ENCODE assay signal across 7 mouse cellular contexts in the genomic region with DNA sequence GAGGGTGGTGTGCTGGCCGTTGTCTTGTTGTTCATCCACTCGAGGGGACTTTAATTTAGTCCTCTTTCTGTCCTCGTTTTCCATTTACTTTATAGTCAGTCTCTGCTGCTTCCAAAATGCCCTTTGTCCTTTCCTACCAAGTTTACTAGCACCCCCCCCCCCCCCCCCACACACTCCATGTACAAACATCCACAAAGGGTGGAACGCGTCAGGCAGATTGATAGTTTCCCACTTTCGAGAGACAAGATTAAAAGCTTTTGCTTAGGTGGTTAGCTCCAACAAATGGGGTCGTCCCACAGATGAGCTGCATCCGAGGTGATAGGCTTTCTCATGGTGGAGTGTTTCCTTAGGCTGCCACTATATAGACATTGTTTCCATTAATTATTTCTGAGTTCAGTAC. TPM values are rescaled to one million over a fixed set of nuclear protein-coding genes. Genes with fewer than 3 reads are reported as not detected.
A peak's percentile ranks its signal among the peaks of the same experiment; 100 is the strongest.
DNase-seq lines count a peak whose midpoint lies in the region; ATAC-seq and TF ChIP-seq lines count a peak whose summit lies in the region.

No protein-coding gene starts in this region.

- H3K9me3 ChIP-seq in neural tube, embryonic 11.5 days (ENCODE audit: control insufficient read depth, low read length), result no peaks in the 10 kb centered on the region
- no peaks in the 10 kb centered on the region for H3K9me3 ChIP-seq in embryonic facial prominence, embryonic 14.5 days (ENCODE audit: control insufficient read depth, low read length)
- no peaks in the 10 kb centered on the region for H3K9me3 ChIP-seq in limb, embryonic 14.5 days (ENCODE audit: control insufficient read depth, low read length)
- no peaks in the 10 kb centered on the region for H3K9me3 ChIP-seq in stomach, embryonic 15.5 days

- H3K36me3 ChIP-seq in neural tube, embryonic 11.5 days (ENCODE audit: control insufficient read depth, insufficient read depth, low read length), result no peaks in the 10 kb centered on the region; the same call in 1 of the 2 replicates
- H3K36me3 ChIP-seq in embryonic facial prominence, embryonic 14.5 days (ENCODE audit: control insufficient read depth, insufficient read depth, low read length), result peaks cover 28% of the 10 kb centered on the region
- H3K36me3 ChIP-seq in limb, embryonic 14.5 days (ENCODE audit: control insufficient read depth, insufficient read depth, low read length), result peaks cover 23% of the 10 kb centered on the region
- no peaks in the 10 kb centered on the region for H3K36me3 ChIP-seq in stomach, embryonic 15.5 days

- 0% methylated on average over 8 of the region's 8 CpGs for WGBS in neural tube, embryonic 11.5 days
- WGBS in embryonic facial prominence, embryonic 14.5 days, result under 1% methylated on average over 8 of the region's 8 CpGs
- WGBS in limb, embryonic 14.5 days, result under 1% methylated on average over 8 of the region's 8 CpGs
- WGBS in stomach, embryonic 15.5 days, result under 1% methylated on average over 8 of the region's 8 CpGs

- DNase-seq in neural tube, embryonic 11.5 days (ENCODE audit: low spot score), result no peak
- DNase-seq in neural tube, embryonic 10.5 days (ENCODE audit: extremely low spot score, low spot score), result no peak
- peak; percentile 13 for DNase-seq in embryonic facial prominence, embryonic 14.5 days (ENCODE audit: low spot score)
- DNase-seq in limb, embryonic 14.5 days (ENCODE audit: low spot score), result no peak
- DNase-seq in layer of hippocampus, postnatal 25 days (ENCODE audit: extremely low spot score in 1 of 2, low spot score in 1 of 2), result no peak
- no peak for DNase-seq in lung, postnatal 10 days

- H3K9ac ChIP-seq in neural tube, embryonic 11.5 days (ENCODE audit: low read length), result peak overlapping the region; percentile 98
- H3K9ac ChIP-seq in embryonic facial prominence, embryonic 14.5 days (ENCODE audit: low read depth, low read length), result peak overlapping the region; percentile 97
- H3K9ac ChIP-seq in limb, embryonic 14.5 days (ENCODE audit: low read depth, low read length, severe bottlenecking), result peak overlapping the region; percentile 99
- H3K9ac ChIP-seq in stomach, embryonic 15.5 days, result peak overlapping the region; percentile 97; the same call in 1 of the 2 replicates

- H3K4me3 ChIP-seq in neural tube, embryonic 11.5 days (ENCODE audit: low read depth, low read length), result peak overlapping the region; percentile 96
- H3K4me3 ChIP-seq in embryonic facial prominence, embryonic 14.5 days (ENCODE audit: low read depth, low read length), result peak overlapping the region; percentile 90
- H3K4me3 ChIP-seq in limb, embryonic 14.5 days (replicated peaks; ENCODE audit: low read length), result peak overlapping the region; percentile 96
- peak overlapping the region; percentile 93 for H3K4me3 ChIP-seq in stomach, embryonic 15.5 days (replicated peaks)

- no peak for TF ChIP-seq POLR2A in limb, embryonic 14.5 days (IDR thresholded peaks at IDR 0.05; ENCODE audit: borderline replicate concordance, extremely low read depth, insufficient read depth, insufficient read length)

- H3K4me1 ChIP-seq in neural tube, embryonic 11.5 days (ENCODE audit: control insufficient read depth, insufficient read depth, low read length), result no peaks in the 10 kb centered on the region
- H3K4me1 ChIP-seq in embryonic facial prominence, embryonic 14.5 days (ENCODE audit: control insufficient read depth, insufficient read depth, low read length), result peaks cover 5% of the 10 kb centered on the region; the same call in 1 of the 2 replicates
- peaks cover 4% of the 10 kb centered on the region for H3K4me1 ChIP-seq in limb, embryonic 14.5 days (ENCODE audit: control insufficient read depth, insufficient read depth, low read length)
- no peaks in the 10 kb centered on the region for H3K4me1 ChIP-seq in stomach, embryonic 15.5 days

- H3K4me2 ChIP-seq in neural tube, embryonic 11.5 days (ENCODE audit: low read depth), result peak overlapping the region; percentile 54
- H3K4me2 ChIP-seq in embryonic facial prominence, embryonic 14.5 days (ENCODE audit: low read depth, low read length), result peak overlapping the region; percentile 75
- H3K4me2 ChIP-seq in limb, embryonic 14.5 days (replicated peaks; ENCODE audit: low read depth, low read length, severe bottlenecking), result peak overlapping the region; percentile 60
- H3K4me2 ChIP-seq in stomach, embryonic 15.5 days, result peak overlapping the region; percentile 75

- H3K27me3 ChIP-seq in neural tube, embryonic 11.5 days (ENCODE audit: control insufficient read depth, insufficient read depth, low read length), result no peaks in the 10 kb centered on the region
- no peaks in the 10 kb centered on the region for H3K27me3 ChIP-seq in embryonic facial prominence, embryonic 14.5 days (replicated peaks; ENCODE audit: control insufficient read depth, insufficient read depth, low read length)
- H3K27me3 ChIP-seq in limb, embryonic 14.5 days (ENCODE audit: control insufficient read depth, insufficient read depth, low read length), result no peaks in the 10 kb centered on the region
- no peaks in the 10 kb centered on the region for H3K27me3 ChIP-seq in stomach, embryonic 15.5 days (replicated peaks)

- ATAC-seq in neural tube, embryonic 11.5 days (ENCODE audit: insufficient read depth, low FRiP score, low TSS enrichment), result no peak
- no peak for ATAC-seq in embryonic facial prominence, embryonic 14.5 days (ENCODE audit: low read depth)
- ATAC-seq in limb, embryonic 14.5 days (ENCODE audit: low FRiP score, low read depth), result no peak
- ATAC-seq in stomach, embryonic 15.5 days (ENCODE audit: insufficient read depth, low FRiP score, low read depth), result no peak

- peak overlapping the region; percentile 99 for H3K27ac ChIP-seq in neural tube, embryonic 11.5 days (ENCODE audit: low read depth, low read length)
- H3K27ac ChIP-seq in embryonic facial prominence, embryonic 14.5 days (replicated peaks; ENCODE audit: low read depth, low read length), result peak overlapping the region; percentile 98; the same call in 1 of the 2 replicates
- H3K27ac ChIP-seq in limb, embryonic 14.5 days (replicated peaks; ENCODE audit: low read depth, low read length), result peak overlapping the region; percentile 99
- H3K27ac ChIP-seq in stomach, embryonic 15.5 days, result peak overlapping the region; percentile 98

RNA-seq across cellular contexts. Expression of a gene that starts 1.3 kb away (rescaled TPM):
- 99.5 and 100.0 TPM in 2 replicates for polyA plus RNA-seq in neural tube, embryonic 11.5 days (2014; fragmentation: Nextera tagmentation; extraction: Ambion mirVana)
- 83.7 and 90.7 TPM in 2 replicates for polyA plus RNA-seq in embryonic facial prominence, embryonic 14.5 days (2014; fragmentation: Nextera tagmentation; extraction: Ambion mirVana)
- 110 and 182 TPM in 2 replicates for polyA plus RNA-seq in limb, embryonic 14.5 days (2012; rRNA removed)
- 96.6 and 108 TPM in 2 replicates for polyA plus RNA-seq in limb, embryonic 14.5 days (2014; fragmentation: Nextera tagmentation; extraction: Ambion mirVana)
- polyA plus RNA-seq in stomach, embryonic 15.5 days (2015; fragmentation: Nextera tagmentation; extraction: Ambion mirVana), result 67.0 and 68.6 TPM in 2 replicates
- 10 to 100 TPM; 76.4 to 77.5 TPM for total RNA-seq in layer of hippocampus, postnatal 25 days (2021)

RNA-seq across cellular contexts. Expression of a gene that starts 12.6 kb away (rescaled TPM):
- polyA plus RNA-seq in neural tube, embryonic 11.5 days (2014; fragmentation: Nextera tagmentation; extraction: Ambion mirVana), result 25.1 and 28.7 TPM in 2 replicates
- polyA plus RNA-seq in embryonic facial prominence, embryonic 14.5 days (2014; fragmentation: Nextera tagmentation; extraction: Ambion mirVana), result 24.9 and 29.4 TPM in 2 replicates
- 39.1 and 47.7 TPM in 2 replicates for polyA plus RNA-seq in limb, embryonic 14.5 days (2012; rRNA removed)
- 29.2 and 30.7 TPM in 2 replicates for polyA plus RNA-seq in limb, embryonic 14.5 days (2014; fragmentation: Nextera tagmentation; extraction: Ambion mirVana)
- polyA plus RNA-seq in stomach, embryonic 15.5 days (2015; fragmentation: Nextera tagmentation; extraction: Ambion mirVana), result 20.1 and 25.2 TPM in 2 replicates
- 100 to 1,000 TPM; 101 to 103 TPM for total RNA-seq in layer of hippocampus, postnatal 25 days (2021)

RNA-seq across cellular contexts. Expression of a gene that starts 38.8 kb away (rescaled TPM):
- 0.41 and 0.60 TPM in 2 replicates for polyA plus RNA-seq in neural tube, embryonic 11.5 days (2014; fragmentation: Nextera tagmentation; extraction: Ambion mirVana)
- 18.4 and 20.4 TPM in 2 replicates for polyA plus RNA-seq in embryonic facial prominence, embryonic 14.5 days (2014; fragmentation: Nextera tagmentation; extraction: Ambion mirVana)
- polyA plus RNA-seq in limb, embryonic 14.5 days (2012; rRNA removed), result 56.2 and 72.9 TPM in 2 replicates
- polyA plus RNA-seq in limb, embryonic 14.5 days (2014; fragmentation: Nextera tagmentation; extraction: Ambion mirVana), result 31.5 and 36.6 TPM in 2 replicates
- polyA plus RNA-seq in stomach, embryonic 15.5 days (2015; fragmentation: Nextera tagmentation; extraction: Ambion mirVana), result 44.5 and 73.3 TPM in 2 replicates
- total RNA-seq in layer of hippocampus, postnatal 25 days (2021), result not detected

Comparison
In these comparisons a context has a peak if more than half of its experiments do, and no peak if none do; other contexts are left out.
1. RNA of a gene that starts 38.8 kb away (polyA plus RNA-seq): 44.5 to 73.3 TPM in stomach, embryonic 15.5 days, 31.5 to 72.9 TPM in limb, embryonic 14.5 days and 18.4 to 20.4 TPM in embryonic facial prominence, embryonic 14.5 days; 0.41 to 0.60 TPM in neural tube, embryonic 11.5 days; every median in the first group is over 10 times any median in the second.
2. Peak in every context shown above with its lines, with median percentiles within 50 percentile points of each other: H3K27ac ChIP-seq, H3K4me2 ChIP-seq, H3K4me3 ChIP-seq and H3K9ac ChIP-seq.